Comparison of ENCODE assay signal across 8 mouse cellular contexts in the genomic region with DNA sequence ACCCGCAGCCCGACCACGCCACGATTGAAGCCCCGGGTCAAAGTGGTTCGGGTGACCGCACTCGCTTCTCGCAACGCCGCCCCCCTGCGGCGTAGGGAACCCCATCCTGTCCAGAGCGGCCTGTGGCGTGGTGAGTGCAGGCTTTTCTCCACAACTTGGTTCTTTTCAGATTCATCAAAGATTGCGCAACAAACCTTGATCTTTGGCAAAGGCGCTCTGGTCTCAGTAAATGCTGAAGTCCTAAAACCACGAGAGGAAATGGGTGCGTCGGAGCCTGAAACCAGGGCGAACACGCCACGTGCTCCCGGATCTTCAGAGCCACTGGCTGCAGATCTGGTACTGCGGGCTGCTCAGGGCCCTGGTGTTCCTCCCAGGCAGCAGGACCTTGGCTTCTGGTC. TPM values are rescaled to one million over a fixed set of nuclear protein-coding genes. Genes with fewer than 3 reads are reported as not detected.
DNase-seq lines count a peak whose midpoint lies in the region; ATAC-seq and TF ChIP-seq lines count a peak whose summit lies in the region.

No protein-coding gene starts in this region.

- peak overlapping the region; percentile 72 for H3K4me2 ChIP-seq in lung, postnatal 0 days (replicated peaks; ENCODE audit: low read depth, low read length)

- no peak for TF ChIP-seq EP300 in MEL (IDR thresholded peaks at IDR 0.05; ENCODE audit: low read depth in 1 of 2, low read length in 2 of 2)
- TF ChIP-seq EP300 in lung, postnatal 0 days (IDR thresholded peaks at IDR 0.05), result no peak

- peak overlapping the region; percentile 83 for H3K9ac ChIP-seq in MEL (ENCODE audit: control insufficient read depth, low read depth, low read length, poor library complexity, severe bottlenecking)
- peak overlapping the region; percentile 23; the same call in 1 of the 2 replicates for H3K9ac ChIP-seq in lung, postnatal 0 days (replicated peaks; ENCODE audit: low read depth)

- H3K4me3 ChIP-seq in MEL (ENCODE audit: control insufficient read depth in 1 of 2, insufficient read depth in 1 of 2, low read depth in 2 of 2, low read length in 2 of 2), result peak overlapping the region; percentile 75 to 78
- peak overlapping the region; percentile 70 for H3K4me3 ChIP-seq in heart, embryonic 10.5 days
- peak overlapping the region; percentile 50 for H3K4me3 ChIP-seq in lung, postnatal 0 days (ENCODE audit: low read depth, low read length)
- H3K4me3 ChIP-seq in olfactory bulb, adult 2 months (ENCODE audit: insufficient read depth, low read depth, low read length), result peak overlapping the region; percentile 62

- peaks cover 6 to 23% of the 10 kb centered on the region in 2 experiments; a peak in 3 of 4 replicates for H3K4me1 ChIP-seq in MEL (ENCODE audit: control insufficient read depth in 1 of 2, insufficient read depth in 2 of 2, low read length in 2 of 2)
- peaks cover 30% of the 10 kb centered on the region for H3K4me1 ChIP-seq in heart, embryonic 10.5 days
- no peaks in the 10 kb centered on the region; the same call in 1 of the 2 replicates for H3K4me1 ChIP-seq in lung, postnatal 0 days (ENCODE audit: insufficient read depth, low read depth, low read length)
- H3K4me1 ChIP-seq in olfactory bulb, adult 2 months (ENCODE audit: control insufficient read depth, insufficient read depth, low read length), result peaks cover 21% of the 10 kb centered on the region

- peak overlapping the region; percentile 62 for H3K27ac ChIP-seq in MEL (ENCODE audit: control insufficient read depth, low read depth, low read length)
- peak overlapping the region; percentile 89 for H3K27ac ChIP-seq in heart, embryonic 10.5 days
- peak overlapping the region; percentile 89 for H3K27ac ChIP-seq in lung, postnatal 0 days (ENCODE audit: low read length)
- no peak overlapping the region for H3K27ac ChIP-seq in olfactory bulb, adult 2 months (ENCODE audit: insufficient read depth, low read depth, low read length)

- peaks cover 0 to 7% of the 10 kb centered on the region in 2 experiments; a peak in 1 of 4 replicates for H3K36me3 ChIP-seq in MEL (ENCODE audit: control insufficient read depth in 1 of 2, insufficient read depth in 2 of 2, low read length in 2 of 2)
- no peaks in the 10 kb centered on the region for H3K36me3 ChIP-seq in heart, embryonic 10.5 days
- H3K36me3 ChIP-seq in lung, postnatal 0 days (ENCODE audit: insufficient read depth, low read length), result no peaks in the 10 kb centered on the region

- no peak for TF ChIP-seq RAD21 in MEL (IDR thresholded peaks at IDR 0.05; ENCODE audit: low read depth, low read length)

- WGBS in heart, embryonic 10.5 days, result 1% methylated on average over 25 of the region's 25 CpGs
- 1% methylated on average over 25 of the region's 25 CpGs for WGBS in lung, postnatal 0 days
- 2% methylated on average over 25 of the region's 25 CpGs for WGBS in olfactory bulb, adult 2 months

- peak; percentile 61 for DNase-seq in CD4-positive helper T cell, adult 2 months (ENCODE audit: low read depth, low spot score)
- peak; percentile 78 for DNase-seq in MEL (ENCODE audit: low read depth, low spot score)
- DNase-seq in embryo, embryonic 9.5 days (ENCODE audit: extremely low spot score), result peak; percentile 53
- DNase-seq in heart, embryonic 10.5 days (ENCODE audit: low spot score), result no peak
- peak; percentile 80 to 89 for DNase-seq in kidney, adult 8-10 months
- DNase-seq in lung, postnatal 0 days (ENCODE audit: low spot score), result peak; percentile 84
- DNase-seq in frontal cortex, postnatal 14 days (ENCODE audit: low spot score in 2 of 2), result no peak

- TF ChIP-seq POLR2A in MEL (IDR thresholded peaks at IDR 0.05; ENCODE audit: control insufficient read depth in 1 of 2, insufficient read depth in 1 of 2, low read depth in 1 of 2, low read length in 2 of 2, poor library complexity in 1 of 2), result no peak
- TF ChIP-seq POLR2A in olfactory bulb, adult 2 months (IDR thresholded peaks at IDR 0.05; ENCODE audit: insufficient read depth, low read depth, low read length), result no peak

- H3K79me2 ChIP-seq in MEL (ENCODE audit: control insufficient read depth, insufficient read depth, low read length, poor library complexity), result peaks cover 24% of the 10 kb centered on the region

- TF ChIP-seq CTCF in MEL (IDR thresholded peaks at IDR 0.05 in 2 of 3, conservative IDR thresholded peaks at IDR 0.05 in 1 of 3; ENCODE audit: control insufficient read depth in 1 of 3, insufficient read depth in 1 of 3, low read depth in 2 of 3, low read length in 3 of 3, poor library complexity in 1 of 3, severe bottlenecking in 1 of 3), result peak in 1 of 3 experiments; percentile 27; a peak in 2 of 6 replicates
- peak; percentile 48 for TF ChIP-seq CTCF in lung, postnatal 0 days (IDR thresholded peaks at IDR 0.05)
- TF ChIP-seq CTCF in olfactory bulb, adult 2 months (IDR thresholded peaks at IDR 0.05; ENCODE audit: insufficient read depth, low read depth, low read length), result no peak

- H3K27me3 ChIP-seq in MEL (ENCODE audit: control insufficient read depth in 1 of 2, insufficient read depth in 2 of 2, low read length in 2 of 2), result no peaks in the 10 kb centered on the region
- peaks cover 52% of the 10 kb centered on the region for H3K27me3 ChIP-seq in heart, embryonic 10.5 days (ENCODE audit: insufficient read depth, poor library complexity, severe bottlenecking)
- no peaks in the 10 kb centered on the region for H3K27me3 ChIP-seq in lung, postnatal 0 days (replicated peaks; ENCODE audit: insufficient read depth, low read length)

- ATAC-seq in lung, postnatal 0 days, result peak; percentile 68

- no peaks in the 10 kb centered on the region for H3K9me3 ChIP-seq in MEL (replicated peaks; ENCODE audit: insufficient read depth, low read length)
- no peaks in the 10 kb centered on the region for H3K9me3 ChIP-seq in heart, embryonic 10.5 days
- no peaks in the 10 kb centered on the region for H3K9me3 ChIP-seq in lung, postnatal 0 days (ENCODE audit: low read length)

TF ChIP-seq in MEL, 35 proteins besides CTCF, POLR2A, EP300 and RAD21:
- TF ChIP-seq MEF2A (IDR thresholded peaks at IDR 0.05; ENCODE audit: extremely low read depth, insufficient replicate concordance, low read depth, low read length, poor library complexity, severe bottlenecking) (no peak), TBP (IDR thresholded peaks at IDR 0.05; ENCODE audit: low read depth, low read length) (0 out of 2 replicates have a peak, but pooled peaks have one; percentile 6), POLR2AphosphoS2 (IDR thresholded peaks at IDR 0.05; ENCODE audit: low read length) (no peak), NRF1 (IDR thresholded peaks at IDR 0.05; ENCODE audit: insufficient read depth, low read depth, low read length, poor library complexity, severe bottlenecking) (no peak), MAX (IDR thresholded peaks at IDR 0.05; ENCODE audit: low read length) (peak; percentile 96), MYC (IDR thresholded peaks at IDR 0.05; ENCODE audit: low read depth, low read length) (peak; percentile 92), ZKSCAN1 (IDR thresholded peaks at IDR 0.05; ENCODE audit: low read depth, low read length) (no peak), HCFC1 (IDR thresholded peaks at IDR 0.05; ENCODE audit: low read depth, low read length) (peak; percentile 33; the same call in 1 of the 2 replicates), MXI1 (IDR thresholded peaks at IDR 0.05; ENCODE audit: low read depth, low read length) (peak; percentile 82), CHD2 (IDR thresholded peaks at IDR 0.05; ENCODE audit: low read length) (no peak), BHLHE40 (IDR thresholded peaks at IDR 0.05; ENCODE audit: borderline replicate concordance, low read depth, low read length) (no peak), TAL1 (IDR thresholded peaks at IDR 0.05; ENCODE audit: low read length) (no peak), USF2 (IDR thresholded peaks at IDR 0.05; ENCODE audit: borderline replicate concordance in 1 of 2, insufficient read depth in 1 of 2, low read depth in 1 of 2, low read length in 2 of 2) (no peak), UBTF (IDR thresholded peaks at IDR 0.05; ENCODE audit: borderline replicate concordance, insufficient read depth, low read depth, low read length) (peak; percentile 79; the same call in 1 of the 2 replicates), ELF1 (IDR thresholded peaks at IDR 0.05; ENCODE audit: low read depth, low read length) (0 out of 2 replicates have a peak, but pooled peaks have one; percentile 3), USF1 (IDR thresholded peaks at IDR 0.05; ENCODE audit: low read depth, low read length) (peak; percentile 77), MAFK (IDR thresholded peaks at IDR 0.05; ENCODE audit: borderline replicate concordance, low read depth, low read length) (no peak), SMC3 (IDR thresholded peaks at IDR 0.05; ENCODE audit: low read depth, low read length) (no peak)

RNA-seq across cellular contexts. Expression of a gene that starts 0.7 kb away (rescaled TPM):
- total RNA-seq in MEL (2012; rRNA removed), result 7.7 and 8.0 TPM in 2 replicates
- 10 to 100 TPM in 1 of 2 experiments, not detected in 1; 27.9 TPM for polyA plus RNA-seq in MEL (2012; ENCODE audit: insufficient read depth in 1 of 2, insufficient read length in 2 of 2, low read depth in 1 of 2, low replicate concordance in 2 of 2, missing spikeins in 1 of 2)
- 65.1 and 100 TPM in 2 replicates for polyA plus RNA-seq in heart, embryonic 10.5 days (2016; fragmentation: Nextera tagmentation; extraction: Ambion mirVana)
- 16.2 and 17.0 TPM in 2 replicates for polyA plus RNA-seq in lung, postnatal 0 days (2015; fragmentation: Nextera tagmentation; extraction: Ambion mirVana)
- not detected in 2 replicates for polyA plus RNA-seq in olfactory bulb, adult 2 months (2012; ENCODE audit: insufficient read depth, insufficient read length, low replicate concordance, missing spikeins)

Comparison
In these comparisons a context has a peak if more than half of its experiments do, and no peak if none do; other contexts are left out.
1. DNase-seq: peak in CD4-positive helper T cell, adult 2 months (single experiment), MEL (single experiment), embryo, embryonic 9.5 days (single experiment), kidney, adult 8-10 months (2 of 2) and lung, postnatal 0 days (single experiment); none in heart, embryonic 10.5 days (single experiment) and frontal cortex, postnatal 14 days (0 of 2).
2. Peak in every context shown above with its lines, with median percentiles within 50 percentile points of each other: H3K4me3 ChIP-seq.